ENCODE assay signal across 20 mouse cellular contexts in the genomic region with DNA sequence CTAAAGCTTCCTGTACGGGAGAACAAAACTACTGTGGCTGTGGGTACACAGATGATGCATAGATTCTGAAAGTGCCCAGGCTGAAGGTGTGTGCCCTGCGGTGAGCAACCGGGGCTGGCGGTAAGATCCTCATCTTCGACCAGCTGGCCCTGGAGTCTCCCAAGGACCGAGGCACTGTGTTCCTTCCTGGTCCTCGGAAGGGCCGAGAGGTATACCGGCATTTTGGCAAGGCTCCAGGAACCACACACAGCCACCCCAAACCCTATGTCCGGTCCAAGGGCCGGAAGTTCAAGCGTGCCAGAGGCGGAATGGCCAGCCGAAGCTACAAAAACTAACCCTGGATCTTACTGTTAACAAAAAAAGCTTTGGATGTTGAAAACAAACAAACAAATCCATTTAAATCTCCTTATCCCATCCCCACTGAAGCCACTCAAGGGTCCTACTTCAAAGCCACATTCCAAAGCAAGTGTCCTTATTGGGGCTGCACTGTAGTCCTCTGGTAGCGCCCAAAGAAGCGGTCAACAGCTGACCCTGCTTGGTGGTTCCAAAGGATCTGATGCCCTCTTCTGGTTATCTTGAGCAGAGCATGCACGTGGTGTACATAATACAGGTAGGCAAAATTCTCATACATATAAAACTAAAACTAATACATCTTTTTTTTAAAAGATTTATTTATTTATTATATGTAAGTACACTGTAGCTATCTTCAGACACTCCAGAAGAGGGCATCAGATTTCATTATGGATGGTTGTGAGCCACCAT. TPM values are rescaled to one million over a fixed set of nuclear protein-coding genes. Genes with fewer than 3 reads are reported as not detected.
A peak's percentile ranks its signal among the peaks of the same experiment; 100 is the strongest.
DNase-seq lines count a peak whose midpoint lies in the region; ATAC-seq and TF ChIP-seq lines count a peak whose summit lies in the region.
"Had no signal": no experiment of that assay in that cellular context is flagged by ENCODE, and none has a peak within 500 bp of the region (broad histone marks: within the 10 kb centered on the region; RNA-seq: fewer than 3 reads in every experiment).

No protein-coding gene starts in this region.

- H3K79me2 ChIP-seq in MEL (ENCODE audit: control insufficient read depth, insufficient read depth, low read length, poor library complexity): no peaks in the 10 kb centered on the region

- no peak for TF ChIP-seq POLR2A in MEL (IDR thresholded peaks at IDR 0.05; ENCODE audit: control insufficient read depth in 1 of 2, insufficient read depth in 1 of 2, low read depth in 1 of 2, low read length in 2 of 2, poor library complexity in 1 of 2)

- DNase-seq in kidney, postnatal 0 days (ENCODE audit: low spot score): no peak
- DNase-seq in kidney, adult 9 months: no peak
- no peak for DNase-seq in midbrain, postnatal 0 days (ENCODE audit: low spot score)
- DNase-seq in midbrain, embryonic 14.5 days: no peak
- DNase-seq in MEL (ENCODE audit: low read depth, low spot score): no peak
- DNase-seq in spleen, postnatal 36 days (ENCODE audit: low spot score in 2 of 2): no peak
- DNase-seq in forebrain, embryonic 14.5 days (ENCODE audit: low spot score): no peak
- DNase-seq: adrenal gland, postnatal 14 days; cerebellum, postnatal 10 days; gastrocnemius, postnatal 36 days; heart, postnatal 14 days; kidney, adult 11 months; lung, postnatal 36 days; right cerebral cortex, postnatal 14 days; thymus, postnatal 36 days had no signal

- no peaks in the 10 kb centered on the region for H3K4me1 ChIP-seq in kidney, postnatal 0 days (replicated peaks; ENCODE audit: insufficient read depth, low read length)
- H3K4me1 ChIP-seq in midbrain, postnatal 0 days (ENCODE audit: insufficient read depth, low read length): no peaks in the 10 kb centered on the region
- no peaks in the 10 kb centered on the region for H3K4me1 ChIP-seq in midbrain, embryonic 14.5 days (ENCODE audit: control insufficient read depth, insufficient read depth, low read length)
- H3K4me1 ChIP-seq in MEL (ENCODE audit: control insufficient read depth in 1 of 2, insufficient read depth in 2 of 2, low read length in 2 of 2): peaks cover 0 to 3% of the 10 kb centered on the region in 2 experiments; a peak in 2 of 4 replicates
- no peaks in the 10 kb centered on the region for H3K4me1 ChIP-seq in forebrain, embryonic 14.5 days (ENCODE audit: control insufficient read depth, insufficient read depth, low read length)
- H3K4me1 ChIP-seq: forebrain, embryonic 12.5 days had no signal

- no peaks in the 10 kb centered on the region for H3K36me3 ChIP-seq in kidney, postnatal 0 days (ENCODE audit: insufficient read depth, low read length)
- H3K36me3 ChIP-seq in midbrain, postnatal 0 days (ENCODE audit: insufficient read depth, low read length): no peaks in the 10 kb centered on the region
- no peaks in the 10 kb centered on the region for H3K36me3 ChIP-seq in midbrain, embryonic 14.5 days (ENCODE audit: control insufficient read depth, insufficient read depth, low read length)
- no peaks in the 10 kb centered on the region for H3K36me3 ChIP-seq in MEL (ENCODE audit: control insufficient read depth in 1 of 2, insufficient read depth in 2 of 2, low read length in 2 of 2)
- no peaks in the 10 kb centered on the region for H3K36me3 ChIP-seq in forebrain, embryonic 14.5 days (ENCODE audit: control insufficient read depth, insufficient read depth, low read length)
- H3K36me3 ChIP-seq: forebrain, embryonic 12.5 days; limb, embryonic 10.5 days; neural tube, embryonic 12.5 days had no signal

- peak; percentile 19; the same call in 1 of the 2 replicates for TF ChIP-seq CTCF in kidney, postnatal 0 days (IDR thresholded peaks at IDR 0.05; ENCODE audit: low read depth)
- peak; percentile 25 for TF ChIP-seq CTCF in midbrain, postnatal 0 days (IDR thresholded peaks at IDR 0.05)
- peak; percentile 7 to 30 (median 15); a peak in 3 of 6 replicates for TF ChIP-seq CTCF in MEL (IDR thresholded peaks at IDR 0.05 in 2 of 3, conservative IDR thresholded peaks at IDR 0.05 in 1 of 3; ENCODE audit: control insufficient read depth in 1 of 3, insufficient read depth in 1 of 3, low read depth in 2 of 3, low read length in 3 of 3, poor library complexity in 1 of 3, severe bottlenecking in 1 of 3)

- no peak for TF ChIP-seq EP300 in MEL (IDR thresholded peaks at IDR 0.05; ENCODE audit: low read depth in 1 of 2, low read length in 2 of 2)

- no peaks in the 10 kb centered on the region for H3K27me3 ChIP-seq in kidney, postnatal 0 days (ENCODE audit: insufficient read depth, low read length)
- H3K27me3 ChIP-seq in midbrain, postnatal 0 days (ENCODE audit: insufficient read depth, low read length): no peaks in the 10 kb centered on the region
- no peaks in the 10 kb centered on the region for H3K27me3 ChIP-seq in midbrain, embryonic 14.5 days (ENCODE audit: control insufficient read depth, insufficient read depth, low read length)
- peaks cover 0 to 2% of the 10 kb centered on the region in 2 experiments; a peak in 1 of 4 replicates for H3K27me3 ChIP-seq in MEL (ENCODE audit: control insufficient read depth in 1 of 2, insufficient read depth in 2 of 2, low read length in 2 of 2)
- H3K27me3 ChIP-seq in forebrain, embryonic 14.5 days (replicated peaks; ENCODE audit: control insufficient read depth, insufficient read depth, low read length): no peaks in the 10 kb centered on the region
- H3K27me3 ChIP-seq: forebrain, embryonic 12.5 days; neural tube, embryonic 12.5 days had no signal

- H3K4me2 ChIP-seq in kidney, postnatal 0 days (ENCODE audit: low read length): no peak overlapping the region
- no peak overlapping the region for H3K4me2 ChIP-seq in midbrain, postnatal 0 days (ENCODE audit: low read depth, low read length, poor library complexity, severe bottlenecking)
- H3K4me2 ChIP-seq in midbrain, embryonic 14.5 days (ENCODE audit: low read length): no peak overlapping the region
- no peak overlapping the region for H3K4me2 ChIP-seq in forebrain, embryonic 14.5 days (ENCODE audit: low read length)
- H3K4me2 ChIP-seq: forebrain, embryonic 12.5 days; heart, embryonic 11.5 days; hindbrain, embryonic 14.5 days; neural tube, embryonic 12.5 days had no signal

- ATAC-seq in kidney, postnatal 0 days (replicated peaks; ENCODE audit: low FRiP score, low read depth): no peak
- ATAC-seq in midbrain, postnatal 0 days (ENCODE audit: low FRiP score): no peak
- no peak for ATAC-seq in midbrain, embryonic 14.5 days (ENCODE audit: low FRiP score, low TSS enrichment)
- ATAC-seq in forebrain, embryonic 14.5 days: no peak

- peak; percentile 19 for TF ChIP-seq RAD21 in MEL (IDR thresholded peaks at IDR 0.05; ENCODE audit: low read depth, low read length)

- WGBS in kidney, postnatal 0 days: 90% methylated on average over 17 of the region's 17 CpGs
- WGBS in midbrain, postnatal 0 days: 94% methylated on average over 17 of the region's 17 CpGs
- WGBS in midbrain, embryonic 14.5 days: 95% methylated on average over 17 of the region's 17 CpGs
- 95% methylated on average over 17 of the region's 17 CpGs for WGBS in forebrain, embryonic 14.5 days

- H3K9ac ChIP-seq in kidney, postnatal 0 days (ENCODE audit: low read depth, low read length): no peak overlapping the region
- H3K9ac ChIP-seq in midbrain, postnatal 0 days (replicated peaks; ENCODE audit: low read length, poor library complexity, severe bottlenecking): no peak overlapping the region
- no peak overlapping the region for H3K9ac ChIP-seq in midbrain, embryonic 14.5 days (replicated peaks; ENCODE audit: low read length)
- H3K9ac ChIP-seq in MEL (ENCODE audit: control insufficient read depth, low read depth, low read length, poor library complexity, severe bottlenecking): no peak overlapping the region
- no peak overlapping the region for H3K9ac ChIP-seq in forebrain, embryonic 14.5 days (ENCODE audit: low read length)
- H3K9ac ChIP-seq: forebrain, embryonic 12.5 days; hindbrain, embryonic 14.5 days; neural tube, embryonic 12.5 days had no signal

- H3K27ac ChIP-seq in kidney, postnatal 0 days: no peak overlapping the region
- H3K27ac ChIP-seq in midbrain, postnatal 0 days (ENCODE audit: low read depth, low read length): no peak overlapping the region
- no peak overlapping the region for H3K27ac ChIP-seq in midbrain, embryonic 14.5 days (replicated peaks; ENCODE audit: low read depth, low read length)
- no peak overlapping the region for H3K27ac ChIP-seq in MEL (ENCODE audit: control insufficient read depth, low read depth, low read length)
- H3K27ac ChIP-seq in forebrain, embryonic 14.5 days (ENCODE audit: low read depth, low read length): no peak overlapping the region
- H3K27ac ChIP-seq: forebrain, embryonic 12.5 days; hindbrain, embryonic 14.5 days; limb, embryonic 10.5 days; neural tube, embryonic 12.5 days had no signal

- H3K9me3 ChIP-seq in kidney, postnatal 0 days (replicated peaks; ENCODE audit: low read length): no peaks in the 10 kb centered on the region
- no peaks in the 10 kb centered on the region for H3K9me3 ChIP-seq in midbrain, postnatal 0 days (ENCODE audit: low read length)
- no peaks in the 10 kb centered on the region for H3K9me3 ChIP-seq in midbrain, embryonic 14.5 days (ENCODE audit: control insufficient read depth, low read length)
- H3K9me3 ChIP-seq in MEL (replicated peaks; ENCODE audit: insufficient read depth, low read length): no peaks in the 10 kb centered on the region
- H3K9me3 ChIP-seq in forebrain, embryonic 14.5 days (replicated peaks; ENCODE audit: control insufficient read depth, low read length): no peaks in the 10 kb centered on the region
- H3K9me3 ChIP-seq: forebrain, embryonic 12.5 days; limb, embryonic 10.5 days; neural tube, embryonic 12.5 days had no signal

- H3K4me3 ChIP-seq in kidney, postnatal 0 days (replicated peaks; ENCODE audit: low read depth, low read length): no peak overlapping the region
- H3K4me3 ChIP-seq in midbrain, postnatal 0 days (ENCODE audit: low read depth, low read length): no peak overlapping the region
- no peak overlapping the region for H3K4me3 ChIP-seq in midbrain, embryonic 14.5 days (replicated peaks; ENCODE audit: low read depth, low read length)
- no peak overlapping the region for H3K4me3 ChIP-seq in MEL (ENCODE audit: control insufficient read depth in 1 of 2, insufficient read depth in 1 of 2, low read depth in 2 of 2, low read length in 2 of 2)
- H3K4me3 ChIP-seq in forebrain, embryonic 14.5 days (ENCODE audit: low read depth, low read length): no peak overlapping the region
- H3K4me3 ChIP-seq: forebrain, embryonic 12.5 days; limb, embryonic 10.5 days; neural tube, embryonic 12.5 days had no signal

RNA-seq across cellular contexts. Expression of gene Mapk3, which starts 9.6 kb away (rescaled TPM):
- 63.0 and 66.1 TPM in 2 replicates for polyA plus RNA-seq in kidney, postnatal 0 days (2015; fragmentation: Nextera tagmentation; extraction: Ambion mirVana)
- 121 and 145 TPM in 2 replicates for total RNA-seq in midbrain, postnatal 0 days (2014; rRNA removed)
- 120 and 125 TPM in 2 replicates for polyA plus RNA-seq in midbrain, postnatal 0 days (2015; fragmentation: Nextera tagmentation; extraction: Ambion mirVana)
- 78.4 and 110 TPM in 2 replicates for polyA plus RNA-seq in midbrain, embryonic 14.5 days (2014; fragmentation: Nextera tagmentation; extraction: Ambion mirVana)
- 5.2 and 7.1 TPM in 2 replicates for total RNA-seq in MEL (2012; rRNA removed)
- 10 to 100 TPM in 1 of 2 experiments, not detected in 1; 45.1 TPM for polyA plus RNA-seq in MEL (2012; ENCODE audit: insufficient read depth in 1 of 2, insufficient read length in 2 of 2, low read depth in 1 of 2, low replicate concordance in 2 of 2, missing spikeins in 1 of 2)
- polyA plus RNA-seq in forebrain, embryonic 14.5 days (2014; fragmentation: Nextera tagmentation; extraction: Ambion mirVana): 90.8 and 99.7 TPM in 2 replicates

RNA-seq across cellular contexts. Expression of gene Gdpd3, which starts 16.4 kb away (rescaled TPM):
- 3.7 and 6.4 TPM in 2 replicates for polyA plus RNA-seq in kidney, postnatal 0 days (2015; fragmentation: Nextera tagmentation; extraction: Ambion mirVana)
- 0.66 TPM in 1 of 2 replicates, not detected in the other for total RNA-seq in midbrain, postnatal 0 days (2014; rRNA removed)
- polyA plus RNA-seq in midbrain, postnatal 0 days (2015; fragmentation: Nextera tagmentation; extraction: Ambion mirVana): 1.3 TPM in 2 replicates
- polyA plus RNA-seq in midbrain, embryonic 14.5 days (2014; fragmentation: Nextera tagmentation; extraction: Ambion mirVana): 2.0 and 3.4 TPM in 2 replicates
- 12.6 and 12.7 TPM in 2 replicates for total RNA-seq in MEL (2012; rRNA removed)
- 10 to 100 TPM in 1 of 2 experiments, not detected in 1; 13.0 TPM for polyA plus RNA-seq in MEL (2012; ENCODE audit: insufficient read depth in 1 of 2, insufficient read length in 2 of 2, low read depth in 1 of 2, low replicate concordance in 2 of 2, missing spikeins in 1 of 2)
- polyA plus RNA-seq in forebrain, embryonic 14.5 days (2014; fragmentation: Nextera tagmentation; extraction: Ambion mirVana): 1.2 and 1.3 TPM in 2 replicates

RNA-seq across cellular contexts. Expression of gene Ypel3, which starts 27.0 kb away (rescaled TPM):
- polyA plus RNA-seq in kidney, postnatal 0 days (2015; fragmentation: Nextera tagmentation; extraction: Ambion mirVana): 158 and 188 TPM in 2 replicates
- total RNA-seq in midbrain, postnatal 0 days (2014; rRNA removed): 196 and 209 TPM in 2 replicates
- 219 and 235 TPM in 2 replicates for polyA plus RNA-seq in midbrain, postnatal 0 days (2015; fragmentation: Nextera tagmentation; extraction: Ambion mirVana)
- polyA plus RNA-seq in midbrain, embryonic 14.5 days (2014; fragmentation: Nextera tagmentation; extraction: Ambion mirVana): 218 and 255 TPM in 2 replicates
- total RNA-seq in MEL (2012; rRNA removed): 2.1 and 2.7 TPM in 2 replicates
- 10 to 100 TPM in 1 of 2 experiments, not detected in 1; 12.6 TPM for polyA plus RNA-seq in MEL (2012; ENCODE audit: insufficient read depth in 1 of 2, insufficient read length in 2 of 2, low read depth in 1 of 2, low replicate concordance in 2 of 2, missing spikeins in 1 of 2)
- polyA plus RNA-seq in forebrain, embryonic 14.5 days (2014; fragmentation: Nextera tagmentation; extraction: Ambion mirVana): 206 and 230 TPM in 2 replicates

RNA-seq across cellular contexts. Expression of gene Tbx6, which starts 31.5 kb away (rescaled TPM):
- 0.21 and 0.26 TPM in 2 replicates for polyA plus RNA-seq in kidney, postnatal 0 days (2015; fragmentation: Nextera tagmentation; extraction: Ambion mirVana)
- total RNA-seq in midbrain, postnatal 0 days (2014; rRNA removed): 0.16 and 1.1 TPM in 2 replicates
- 0.21 and 0.38 TPM in 2 replicates for polyA plus RNA-seq in midbrain, postnatal 0 days (2015; fragmentation: Nextera tagmentation; extraction: Ambion mirVana)
- 0.22 and 0.24 TPM in 2 replicates for polyA plus RNA-seq in midbrain, embryonic 14.5 days (2014; fragmentation: Nextera tagmentation; extraction: Ambion mirVana)
- total RNA-seq in MEL (2012; rRNA removed): 0.12 and 0.13 TPM in 2 replicates
- under 1 TPM in 1 of 2 experiments, not detected in 1; 0.15 TPM for polyA plus RNA-seq in MEL (2012; ENCODE audit: insufficient read depth in 1 of 2, insufficient read length in 2 of 2, low read depth in 1 of 2, low replicate concordance in 2 of 2, missing spikeins in 1 of 2)
- polyA plus RNA-seq in forebrain, embryonic 14.5 days (2014; fragmentation: Nextera tagmentation; extraction: Ambion mirVana): 0.42 and 0.47 TPM in 2 replicates

RNA-seq across cellular contexts. Expression of gene Coro1a, which starts 42.2 kb away (rescaled TPM):
- 13.1 and 14.6 TPM in 2 replicates for polyA plus RNA-seq in kidney, postnatal 0 days (2015; fragmentation: Nextera tagmentation; extraction: Ambion mirVana)
- total RNA-seq in midbrain, postnatal 0 days (2014; rRNA removed): 87.1 and 98.9 TPM in 2 replicates
- polyA plus RNA-seq in midbrain, postnatal 0 days (2015; fragmentation: Nextera tagmentation; extraction: Ambion mirVana): 93.4 and 105 TPM in 2 replicates
- 95.0 and 115 TPM in 2 replicates for polyA plus RNA-seq in midbrain, embryonic 14.5 days (2014; fragmentation: Nextera tagmentation; extraction: Ambion mirVana)
- total RNA-seq in MEL (2012; rRNA removed): 195 and 279 TPM in 2 replicates
- 100 to 1,000 TPM in 1 of 2 experiments, not detected in 1; 204 TPM for polyA plus RNA-seq in MEL (2012; ENCODE audit: insufficient read depth in 1 of 2, insufficient read length in 2 of 2, low read depth in 1 of 2, low replicate concordance in 2 of 2, missing spikeins in 1 of 2)
- 97.2 and 111 TPM in 2 replicates for polyA plus RNA-seq in forebrain, embryonic 14.5 days (2014; fragmentation: Nextera tagmentation; extraction: Ambion mirVana)

Comparison
In these comparisons a context has a peak if more than half of its experiments do, and no peak if none do; other contexts are left out.
1. RNA of gene Ypel3, which starts 27.0 kb away (polyA plus RNA-seq): 206 to 230 TPM in forebrain, embryonic 14.5 days, 219 to 235 TPM in midbrain, postnatal 0 days, 218 to 255 TPM in midbrain, embryonic 14.5 days and 158 to 188 TPM in kidney, postnatal 0 days; 12.6 TPM in MEL; every median in the first group is over 10 times any median in the second.
2. Peak in every context shown above with its lines, with median percentiles within 50 percentile points of each other: CTCF ChIP-seq.